Mouse (Mus musculus) heart, embryonic 16.5 days (tissue): ENCODE measurements around the gene Zbtb45. TPM values are rescaled to one million over a fixed set of nuclear protein-coding genes. Genes with fewer than 3 reads are reported as not detected.
A peak's percentile ranks its signal among the peaks of the same experiment; 100 is the strongest.

ENCODE experiments used
- ATAC-seq: fragments of 200-750 bp; cut with Nextera tagmentation; replicated peaks from 2 replicates; pipeline ENCODE4 v1.8.0; 2017; ENCODE audit warnings: moderate number of reproducible peaks; ENCODE audit not compliant: insufficient read depth, low FRiP score; ENCODE audit errors: extremely low read depth
- H3K27ac ChIP-seq: fragments of 300-500 bp; sonication (generic); 2 replicates; pipeline ENCODE4 v1.5.1; 2014; ENCODE audit warnings: mild to moderate bottlenecking, low read length, control low read depth, moderate library complexity
- H3K27me3 ChIP-seq: fragments of 300-500 bp; sonication (generic); 2 replicates; pipeline ENCODE4 v1.6.1; 2014; ENCODE audit warnings: low read length, mixed read lengths; ENCODE audit not compliant: control insufficient read depth, insufficient read depth
- H3K36me3 ChIP-seq: fragments of 300-500 bp; sonication (generic); 2 replicates; pipeline ENCODE4 v1.6.1; 2014; ENCODE audit not compliant: control insufficient read depth, insufficient read depth
- H3K4me1 ChIP-seq: fragments of 300-500 bp; sonication (generic); 2 replicates; pipeline ENCODE4 v1.6.1; 2014; ENCODE audit warnings: low read length, mixed read lengths; ENCODE audit not compliant: control insufficient read depth, insufficient read depth
- H3K4me2 ChIP-seq: fragments of 300-500 bp; sonication (generic); 2 replicates; pipeline ENCODE4 v1.6.1; 2014; ENCODE audit warnings: low read depth, mild to moderate bottlenecking, control low read depth, low read length
- H3K4me3 ChIP-seq: fragments of 300-500 bp; sonication (generic); 2 replicates; pipeline ENCODE4 v1.5.1; 2014; ENCODE audit warnings: mild to moderate bottlenecking, control low read depth, low read length
- H3K9ac ChIP-seq: fragments of 300-500 bp; sonication (generic); 2 replicates; pipeline ENCODE4 v1.6.1; 2014; ENCODE audit warnings: low read length, control low read depth
- H3K9me3 ChIP-seq: fragments of 300-500 bp; sonication (generic); replicated peaks from 2 replicates; pipeline ENCODE4 v1.6.1; 2016; ENCODE audit warnings: low read length; ENCODE audit not compliant: control insufficient read depth
- WGBS: fragments of 180-500 bp; shearing (Covaris S2); extraction: QIAGEN DNeasy Blood & Tissue Kit; methylation state at CpG from one replicate; pipeline ENCODE4 v1.1.7; 2014; 5-methylcytosine and 5-hydroxymethylcytosine counted together
- polyA plus RNA-seq: library from polyadenylated mRNA; unstranded; fragments of >200 nt; fragmentation: Nextera tagmentation; extraction: Ambion mirVana; gene quantifications from 2 replicates; pipeline ENCODE4 v1.2.1, GENCODE M21; 2015

The Zbtb45 gene
- polyA plus RNA-seq, 1 experiment from 2014 or later = 20.4 TPM

- Histone ChIP-seq H3K27me3 (peaks cover 4% of the 10 kb centered on the region; the same call in 1 of the 2 replicates), H3K36me3 (peaks cover 15% of the 10 kb centered on the region), H3K4me1 (peaks cover 33% of the 10 kb centered on the region), H3K27ac (peak overlapping the region; percentile 99), H3K4me3 (peak overlapping the region; percentile 87), H3K9me3 (no peaks in the 10 kb centered on the region), H3K9ac (peak overlapping the region; percentile 90), H3K4me2 (peak overlapping the region; percentile 96)
- WGBS = under 1% methylated on average over 32 of the region's 33 CpGs
- peak; percentile 4; the same call in 1 of the 2 replicates for ATAC-seq
Observed at GRCm38 (mm10) chr7:13037366-13037765, 27.5 kb upstream of the Zbtb45 start.

GRCm38 (mm10) chr7:13036806-13037205 is 27.0 kb upstream of the Zbtb45 start:
- Histone ChIP-seq H3K9me3 (no peaks in the 10 kb centered on the region), H3K27ac (peak overlapping the region; percentile 99), H3K4me1 (peaks cover 33% of the 10 kb centered on the region), H3K4me2 (peak overlapping the region; percentile 96), H3K36me3 (peaks cover 19% of the 10 kb centered on the region), H3K27me3 (no peaks in the 10 kb centered on the region), H3K4me3 (peak overlapping the region; percentile 87), H3K9ac (peak overlapping the region; percentile 90)
- no peak for ATAC-seq
- 29% methylated on average over 4 of the region's 4 CpGs for WGBS

- H3K9me3 ChIP-seq = no peaks in the 10 kb centered on the region
- peak overlapping the region; percentile 62; the same call in 1 of the 2 replicates for H3K9ac ChIP-seq
- no peak for ATAC-seq
- 86% methylated on average over 17 of the region's 17 CpGs for WGBS
- no peaks in the 10 kb centered on the region for H3K27me3 ChIP-seq
- peak overlapping the region; percentile 86; the same call in 1 of the 2 replicates for H3K4me2 ChIP-seq
- H3K27ac ChIP-seq = peak overlapping the region; percentile 85
- H3K4me1 ChIP-seq = peaks cover 33% of the 10 kb centered on the region
- peaks cover 34% of the 10 kb centered on the region for H3K36me3 ChIP-seq
- H3K4me3 ChIP-seq = no peak overlapping the region; the same call in 1 of the 2 replicates
Observed at GRCm38 (mm10) chr7:13035211-13035855, 25.5 kb upstream of the Zbtb45 start.

- peaks cover 44% of the 10 kb centered on the region for H3K36me3 ChIP-seq
- WGBS = under 1% methylated on average over 45 of the region's 45 CpGs
Observed at GRCm38 (mm10) chr7:13034148-13034977, 24.5 kb upstream of the Zbtb45 start, which contains the start of gene Chmp2a. TSS of gene Chmp2a (minus strand) at chr7:13034807.

GRCm38 (mm10) chr7:13033451-13034147 is 23.8 kb upstream of the Zbtb45 start:
- Histone ChIP-seq H3K9ac (peak overlapping the region; percentile 85), H3K36me3 (peaks cover 51% of the 10 kb centered on the region), H3K4me1 (peaks cover 24% of the 10 kb centered on the region), H3K4me2 (peak overlapping the region; percentile 86), H3K27me3 (no peaks in the 10 kb centered on the region), H3K4me3 (peak overlapping the region; percentile 74), H3K9me3 (no peaks in the 10 kb centered on the region), H3K27ac (peak overlapping the region; percentile 85)
- WGBS = 42% methylated on average over 13 of the region's 13 CpGs
- ATAC-seq = no peak

More at GRCm38 (mm10) chr7:13034148-13034977, 24.5 kb upstream of the Zbtb45 start, which contains the start of gene Chmp2a:
- peak within 1 kb of the TSS; percentile 85 for H3K9ac ChIP-seq
- peak within 1 kb of the TSS; percentile 74 for H3K4me3 ChIP-seq
- peak within 1 kb of the TSS; percentile 85 for H3K27ac ChIP-seq
- peak; percentile 67 for ATAC-seq
- H3K4me1 ChIP-seq = peaks cover 31% of the 10 kb centered on the region
- H3K4me2 ChIP-seq = peak within 1 kb of the TSS; percentile 86
- H3K27me3 ChIP-seq = no peaks in the 10 kb centered on the region
- H3K9me3 ChIP-seq = no peaks in the 10 kb centered on the region

GRCm38 (mm10) chr7:13032541-13032940 is 22.7 kb upstream of the Zbtb45 start:
- no peak overlapping the region for H3K4me3 ChIP-seq
- no peaks in the 10 kb centered on the region for H3K9me3 ChIP-seq
- H3K4me2 ChIP-seq = no peak overlapping the region
- H3K36me3 ChIP-seq = peaks cover 62% of the 10 kb centered on the region
- H3K9ac ChIP-seq = no peak overlapping the region
- WGBS = 86% methylated on average over 7 of the region's 7 CpGs
- H3K27ac ChIP-seq = no peak overlapping the region
- no peak for ATAC-seq
- peaks cover 24% of the 10 kb centered on the region for H3K4me1 ChIP-seq
- H3K27me3 ChIP-seq = no peaks in the 10 kb centered on the region

- Histone ChIP-seq H3K27me3 (no peaks in the 10 kb centered on the region), H3K9ac (no peak overlapping the region), H3K27ac (no peak overlapping the region), H3K4me2 (no peak overlapping the region), H3K4me3 (no peak overlapping the region), H3K9me3 (no peaks in the 10 kb centered on the region), H3K36me3 (peaks cover 68% of the 10 kb centered on the region), H3K4me1 (peaks cover 24% of the 10 kb centered on the region)
- WGBS = 83% methylated on average over 2 of the region's 2 CpGs
- no peak for ATAC-seq
Observed at GRCm38 (mm10) chr7:13031983-13032382, 22.1 kb upstream of the Zbtb45 start.

GRCm38 (mm10) chr7:13031069-13031468 is 21.2 kb upstream of the Zbtb45 start:
- 76% methylated on average over 5 of the region's 5 CpGs for WGBS
- Histone ChIP-seq H3K36me3 (peaks cover 74% of the 10 kb centered on the region), H3K27me3 (no peaks in the 10 kb centered on the region), H3K9ac (no peak overlapping the region), H3K4me1 (peaks cover 22% of the 10 kb centered on the region), H3K9me3 (no peaks in the 10 kb centered on the region), H3K4me3 (no peak overlapping the region), H3K27ac (no peak overlapping the region), H3K4me2 (no peak overlapping the region)
- no peak for ATAC-seq
